Mouse (Mus musculus) liver, embryonic 13.5 days (tissue): ENCODE results near the gene Trappc12. TPM values are rescaled to one million over a fixed set of nuclear protein-coding genes. Genes with fewer than 3 reads are reported as not detected.
A peak's percentile ranks its signal among the peaks of the same experiment; 100 is the strongest.

Experiments used
- ATAC-seq: fragments of 200-750 bp; cut with Nextera tagmentation; 2 replicates; pipeline ENCODE4 v1.8.0; 2017; ENCODE audit warnings: low read depth, mild to moderate bottlenecking, moderate number of reproducible peaks, moderate library complexity
- DNase-seq: peaks from one replicate; pipeline ENCODE4 v3.0.0; 2022
- H3K27ac ChIP-seq: fragments of 300-500 bp; sonication (generic); 2 replicates; pipeline ENCODE4 v1.5.1; 2015; ENCODE audit warnings: moderate library complexity, mild to moderate bottlenecking, inconsistent platforms
- H3K27me3 ChIP-seq: fragments of 300-500 bp; sonication (generic); 2 replicates; pipeline ENCODE4 v1.6.1; 2015; ENCODE audit warnings: mild to moderate bottlenecking, inconsistent platforms
- H3K36me3 ChIP-seq: fragments of 300-500 bp; sonication (generic); 2 replicates; pipeline ENCODE4 v1.6.1; 2015; ENCODE audit warnings: mild to moderate bottlenecking, inconsistent platforms
- H3K4me1 ChIP-seq: fragments of 300-500 bp; sonication (generic); replicated peaks from 2 replicates; pipeline ENCODE4 v1.6.1; 2015; ENCODE audit warnings: inconsistent platforms
- H3K4me2 ChIP-seq: fragments of 300-500 bp; sonication (generic); 2 replicates; pipeline ENCODE4 v1.6.1; 2015; ENCODE audit warnings: inconsistent platforms, mild to moderate bottlenecking, moderate library complexity
- H3K4me3 ChIP-seq: fragments of 300-500 bp; sonication (generic); replicated peaks from 2 replicates; pipeline ENCODE4 v1.5.1; 2015; ENCODE audit warnings: mild to moderate bottlenecking, inconsistent platforms
- H3K9ac ChIP-seq: fragments of 300-500 bp; sonication (generic); 2 replicates; pipeline ENCODE4 v1.6.1; 2015; ENCODE audit warnings: mild to moderate bottlenecking, inconsistent platforms
- H3K9me3 ChIP-seq: fragments of 300-500 bp; sonication (generic); replicated peaks from 2 replicates; pipeline ENCODE4 v1.6.1; 2016; ENCODE audit warnings: inconsistent platforms
- WGBS: fragments of 180-500 bp; shearing (Covaris S2); methylation state at CpG from one replicate; pipeline ENCODE4 v1.1.7; 2015; ENCODE audit not compliant: insufficient replicate concordance; 5-methylcytosine and 5-hydroxymethylcytosine counted together
- polyA plus RNA-seq: library from polyadenylated mRNA; unstranded; fragments of >200 nt; fragmentation: Nextera tagmentation; extraction: Ambion mirVana; gene quantifications from 2 replicates; pipeline ENCODE4 v1.2.1, GENCODE M21; 2015

Gene Trappc12
- polyA plus RNA-seq, 1 experiment from 2014 or later, result 18.6 TPM

GRCm38 (mm10) chr12:28732631-28733030 lies 17.6 kb downstream of the Trappc12 start:
- 76% methylated on average over 8 of the region's 8 CpGs for WGBS

DNA sequence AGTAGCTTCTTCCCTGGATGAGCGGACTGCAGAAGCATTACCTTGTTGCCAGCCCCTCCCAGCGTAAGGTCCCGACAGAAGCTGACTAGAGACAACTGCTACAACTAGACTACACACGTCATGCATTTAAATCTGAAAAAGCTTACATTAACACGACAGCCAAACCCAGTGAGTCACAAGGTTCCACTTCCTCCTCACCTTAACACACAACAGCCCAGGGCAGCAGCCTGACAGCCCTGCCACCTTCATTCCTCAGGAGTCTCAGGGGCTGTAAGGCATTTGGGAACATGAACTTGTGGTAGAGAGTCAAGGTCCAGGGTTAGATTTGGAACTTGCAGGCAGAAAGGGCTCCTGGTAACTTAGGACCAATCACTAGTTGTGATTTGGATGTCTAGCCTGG lies 23.2 kb downstream of the Trappc12 start:
- no peak overlapping the region for H3K4me2 ChIP-seq
- DNase-seq (no peak), ATAC-seq (no peak)
- no peak overlapping the region for H3K4me3 ChIP-seq
- WGBS, result 76% methylated on average over 5 of the region's 5 CpGs
- no peak overlapping the region for H3K9ac ChIP-seq
- H3K27me3 ChIP-seq, result no peaks in the 10 kb centered on the region
- no peaks in the 10 kb centered on the region for H3K4me1 ChIP-seq
- H3K9me3 ChIP-seq, result no peaks in the 10 kb centered on the region
- H3K36me3 ChIP-seq, result peaks cover 53% of the 10 kb centered on the region
- no peak overlapping the region for H3K27ac ChIP-seq

More at GRCm38 (mm10) chr12:28732631-28733030, 17.6 kb downstream of the Trappc12 start:
- no peak for DNase-seq
- no peak for ATAC-seq
- H3K27me3 ChIP-seq, result no peaks in the 10 kb centered on the region
- H3K4me3 ChIP-seq, result no peak overlapping the region
- H3K27ac ChIP-seq, result no peak overlapping the region
- H3K4me2 ChIP-seq, result no peak overlapping the region
- H3K4me1 ChIP-seq, result no peaks in the 10 kb centered on the region
- no peak overlapping the region for H3K9ac ChIP-seq
- 0 out of 2 replicates have a peak, but pooled peaks cover 3% of the 10 kb centered on the region for H3K9me3 ChIP-seq
- peaks cover 78% of the 10 kb centered on the region for H3K36me3 ChIP-seq

- no peaks in the 10 kb centered on the region for H3K9me3 ChIP-seq
- H3K4me2 ChIP-seq, result no peak overlapping the region
- no peak overlapping the region for H3K27ac ChIP-seq
- WGBS, result 85% methylated on average over 4 of the region's 4 CpGs
- no peak for ATAC-seq
- no peak overlapping the region for H3K9ac ChIP-seq
- H3K27me3 ChIP-seq, result no peaks in the 10 kb centered on the region
- H3K36me3 ChIP-seq, result peaks cover 54% of the 10 kb centered on the region
- no peaks in the 10 kb centered on the region for H3K4me1 ChIP-seq
- H3K4me3 ChIP-seq, result no peak overlapping the region
- DNase-seq, result no peak
Measured at GRCm38 (mm10) chr12:28726204-28726603, 24.1 kb downstream of the Trappc12 start.

GRCm38 (mm10) chr12:28724366-28724765 lies 25.9 kb downstream of the Trappc12 start:
- no peaks in the 10 kb centered on the region for H3K4me1 ChIP-seq
- DNase-seq (no peak), ATAC-seq (no peak)
- H3K36me3 ChIP-seq, result peaks cover 57% of the 10 kb centered on the region
- H3K9ac ChIP-seq, result no peak overlapping the region
- no peak overlapping the region for H3K27ac ChIP-seq
- no peaks in the 10 kb centered on the region for H3K27me3 ChIP-seq
- no peaks in the 10 kb centered on the region for H3K9me3 ChIP-seq
- WGBS, result 86% methylated on average over 3 of the region's 3 CpGs
- no peak overlapping the region for H3K4me2 ChIP-seq
- no peak overlapping the region for H3K4me3 ChIP-seq

DNA sequence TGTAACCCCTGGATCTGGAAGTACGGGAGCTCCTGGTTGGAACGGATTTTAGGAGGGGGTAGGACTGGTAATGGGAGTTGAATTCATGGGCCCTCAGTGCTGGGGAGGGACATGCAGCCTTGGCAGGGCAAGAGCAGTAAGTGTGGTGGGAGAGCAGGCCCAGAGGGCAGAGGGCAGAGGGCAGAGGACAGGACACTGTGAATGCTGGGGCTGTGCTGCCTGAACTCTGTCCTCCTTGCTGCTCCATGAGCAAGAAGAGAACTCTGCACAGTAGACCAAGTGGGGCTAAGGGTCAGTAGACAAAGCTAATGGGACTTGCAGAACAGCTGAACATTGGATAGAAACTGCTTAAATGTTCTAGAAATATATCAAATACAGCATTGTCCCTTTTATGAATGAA lies 32.2 kb downstream of the Trappc12 start:
- Histone ChIP-seq H3K27ac (no peak overlapping the region), H3K4me1 (peaks cover 13% of the 10 kb centered on the region), H3K27me3 (no peaks in the 10 kb centered on the region), H3K4me3 (no peak overlapping the region), H3K9ac (no peak overlapping the region), H3K4me2 (no peak overlapping the region), H3K9me3 (no peaks in the 10 kb centered on the region), H3K36me3 (peaks cover 69% of the 10 kb centered on the region)
- WGBS, result 85% methylated on average over 2 of the region's 2 CpGs
- DNase-seq (no peak), ATAC-seq (no peak)

GRCm38 (mm10) chr12:28717066-28717465 lies 33.2 kb downstream of the Trappc12 start:
- H3K4me3 ChIP-seq, result no peak overlapping the region
- no peak overlapping the region for H3K4me2 ChIP-seq
- H3K9me3 ChIP-seq, result no peaks in the 10 kb centered on the region
- H3K36me3 ChIP-seq, result peaks cover 69% of the 10 kb centered on the region
- no peak overlapping the region for H3K9ac ChIP-seq
- no peaks in the 10 kb centered on the region for H3K27me3 ChIP-seq
- no peak overlapping the region for H3K27ac ChIP-seq
- ATAC-seq (no peak), DNase-seq (no peak)
- H3K4me1 ChIP-seq, result peaks cover 13% of the 10 kb centered on the region
- 75% methylated on average over 2 of the region's 2 CpGs for WGBS

- Histone ChIP-seq H3K36me3 (peaks cover 68% of the 10 kb centered on the region), H3K4me2 (no peak overlapping the region), H3K27me3 (no peaks in the 10 kb centered on the region), H3K9ac (no peak overlapping the region), H3K4me1 (peaks cover 13% of the 10 kb centered on the region), H3K9me3 (no peaks in the 10 kb centered on the region), H3K4me3 (no peak overlapping the region), H3K27ac (no peak overlapping the region)
- DNase-seq (no peak), ATAC-seq (peak; percentile 78)
- 62% methylated on average over 24 of the region's 24 CpGs for WGBS
Measured at GRCm38 (mm10) chr12:28714822-28715632, 35.2 kb downstream of the Trappc12 start.

- DNase-seq, result no peak
- Histone ChIP-seq H3K9ac (no peak overlapping the region), H3K4me2 (no peak overlapping the region), H3K27me3 (no peaks in the 10 kb centered on the region), H3K4me3 (no peak overlapping the region), H3K9me3 (no peaks in the 10 kb centered on the region), H3K4me1 (peaks cover 10% of the 10 kb centered on the region), H3K27ac (no peak overlapping the region), H3K36me3 (peaks cover 66% of the 10 kb centered on the region)
- 84% methylated on average over 22 of the region's 22 CpGs for WGBS
- no peak for ATAC-seq
Measured at GRCm38 (mm10) chr12:28710566-28711185, 39.6 kb downstream of the Trappc12 start.

DNA sequence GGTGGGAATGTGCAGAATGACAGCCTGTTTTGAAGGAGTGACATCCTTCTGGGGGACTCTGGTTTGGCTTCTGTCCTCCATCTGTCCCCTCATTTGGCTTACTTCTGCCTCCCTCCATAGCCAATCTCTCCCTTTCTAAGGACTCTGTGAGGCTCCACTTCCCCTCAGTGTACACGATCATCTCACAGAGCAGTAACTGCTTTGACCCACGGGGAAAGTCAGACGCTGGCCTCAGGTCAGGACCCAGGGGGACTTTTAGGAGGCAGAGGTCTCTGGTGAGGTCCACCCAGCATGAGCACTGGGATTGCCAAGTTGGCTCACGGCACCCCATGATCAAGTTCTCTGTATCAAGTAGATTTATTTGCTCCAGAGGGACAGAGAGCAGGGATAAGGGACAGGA lies 42.1 kb downstream of the Trappc12 start:
- ATAC-seq (no peak), DNase-seq (no peak)
- Histone ChIP-seq H3K27ac (no peak overlapping the region), H3K9ac (no peak overlapping the region), H3K27me3 (no peaks in the 10 kb centered on the region), H3K36me3 (peaks cover 52% of the 10 kb centered on the region), H3K4me1 (no peaks in the 10 kb centered on the region), H3K9me3 (no peaks in the 10 kb centered on the region), H3K4me2 (no peak overlapping the region), H3K4me3 (no peak overlapping the region)
- WGBS, result 83% methylated on average over 4 of the region's 4 CpGs

- Histone ChIP-seq H3K4me3 (no peak overlapping the region), H3K4me1 (0 out of 2 replicates have a peak, but pooled peaks cover under 1% of the 10 kb centered on the region), H3K27ac (no peak overlapping the region), H3K27me3 (no peaks in the 10 kb centered on the region), H3K4me2 (no peak overlapping the region), H3K9me3 (no peaks in the 10 kb centered on the region), H3K36me3 (peaks cover 33% of the 10 kb centered on the region), H3K9ac (no peak overlapping the region)
- WGBS, result 80% methylated on average over 6 of the region's 6 CpGs
- no peak for ATAC-seq
- DNase-seq, result no peak
Measured at GRCm38 (mm10) chr12:28705204-28705603, 45.1 kb downstream of the Trappc12 start.

DNA sequence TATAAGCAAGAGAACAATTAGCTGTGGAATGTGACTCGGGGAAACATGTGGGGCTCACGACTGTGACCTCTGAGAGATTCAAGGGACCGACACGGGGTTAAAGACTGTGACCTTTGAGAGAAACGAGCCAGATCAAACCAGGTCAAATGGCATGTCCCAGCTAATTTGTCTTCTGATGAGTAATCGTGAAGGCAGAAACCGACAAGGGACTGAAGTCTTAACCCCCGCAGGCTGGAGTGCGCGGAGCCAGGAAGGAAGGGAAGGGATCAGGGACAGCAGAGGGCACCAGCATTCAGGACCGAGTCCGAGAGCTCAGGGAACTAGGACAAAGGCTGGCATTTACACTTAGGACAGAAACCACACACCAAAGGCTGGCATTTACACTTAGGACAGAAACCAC lies 45.9 kb downstream of the Trappc12 start:
- Histone ChIP-seq H3K9me3 (no peaks in the 10 kb centered on the region), H3K4me1 (peaks cover 4% of the 10 kb centered on the region; the same call in 1 of the 2 replicates), H3K36me3 (peaks cover 25% of the 10 kb centered on the region), H3K9ac (no peak overlapping the region), H3K4me2 (no peak overlapping the region), H3K27ac (no peak overlapping the region), H3K27me3 (no peaks in the 10 kb centered on the region), H3K4me3 (no peak overlapping the region)
- DNase-seq (no peak), ATAC-seq (no peak)
- 62% methylated on average over 12 of the region's 12 CpGs for WGBS
